Mouse (Mus musculus): ENCODE measurements at regions not wholly inside any gene's neighbourhood (a gene's known extent, or its start where the extent isn't known, plus 50 kb on each side); places are given as distances from the start of the nearest gene placed in this dataset.

- DNase-seq (ENCODE audit: low spot score): no peak
These were observed 56.5 kb upstream of the Tgfbr2 start for GRCm38 (mm10) chr9:116231351-116232311.

- no peak for DNase-seq (ENCODE audit: low spot score)
These were observed 55.2 kb upstream of the Tgfbr2 start for GRCm38 (mm10) chr9:116230346-116230745.

DNA sequence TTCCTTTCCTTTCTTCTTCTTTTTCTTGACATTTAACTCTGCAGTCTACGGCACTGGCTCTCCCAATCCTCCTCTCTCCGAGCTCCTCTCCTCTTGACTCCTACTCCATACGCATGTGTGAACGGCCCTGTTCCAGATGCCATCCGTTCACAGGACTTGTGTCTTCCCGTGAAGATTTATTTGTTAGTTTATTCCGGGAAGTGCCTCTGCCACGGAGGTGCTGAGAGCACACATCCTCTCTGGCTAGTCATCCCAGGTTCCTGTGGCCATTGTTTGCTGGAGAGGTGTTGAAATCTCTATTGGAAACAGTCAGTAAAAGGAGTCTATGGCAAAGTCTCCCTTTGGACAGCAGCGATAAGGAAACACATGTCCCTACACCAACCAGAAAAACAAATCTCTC is 53.3 kb upstream of the Tgfbr2 start:
- no peak for DNase-seq (ENCODE audit: low spot score)

DNA sequence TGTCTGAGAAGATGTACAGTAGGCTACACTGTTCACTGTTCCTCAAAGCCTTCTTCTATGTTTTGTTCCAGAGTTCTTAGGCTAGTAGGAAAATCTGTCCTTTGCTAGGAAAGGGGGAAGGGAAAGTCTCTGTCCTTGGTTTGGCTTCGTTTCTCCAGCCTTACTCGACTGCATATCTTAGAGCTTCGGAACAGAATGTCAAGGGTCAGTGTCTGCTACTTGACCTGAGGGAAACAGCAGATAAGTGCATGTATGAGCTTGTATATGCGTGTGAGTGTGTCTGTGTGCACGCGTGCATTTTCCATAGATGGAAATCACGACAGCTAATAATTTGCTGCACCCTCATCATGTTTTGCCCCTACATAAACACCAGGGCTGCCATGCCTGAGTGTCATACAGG is 52.6 kb upstream of the Tgfbr2 start:
- no peak for DNase-seq (ENCODE audit: low spot score)

Measured in MN1 (cell line).